Mouse (Mus musculus) heart, adult 2 months (tissue): Measurements from ENCODE around the gene Rnf220. TPM values are rescaled to one million over a fixed set of nuclear protein-coding genes. Genes with fewer than 3 reads are reported as not detected.

Source experiments
- DNase-seq, 2 experiments: peaks; one replicate each; pipeline ENCODE4 v3.0.0; 2021
- H3K27ac ChIP-seq: fragments of 200-600 bp; 2 replicates; pipeline ENCODE4 v1.8.1; 2022
- H3K27me3 ChIP-seq: fragments of 200-500 bp; 2 replicates; pipeline ENCODE4 v1.6.1; 2012; ENCODE audit warnings: mild to moderate bottlenecking, low read length, inconsistent platforms, mixed read lengths; ENCODE audit not compliant: control insufficient read depth, insufficient read depth
- H3K36me3 ChIP-seq: fragments of 200-500 bp; 2 replicates; pipeline ENCODE4 v1.6.1; 2012; ENCODE audit warnings: low read length, inconsistent platforms; ENCODE audit not compliant: control insufficient read depth, insufficient read depth
- H3K4me1 ChIP-seq: fragments of 200-500 bp; 2 replicates; pipeline ENCODE4 v1.6.1; 2011; ENCODE audit warnings: low read length; ENCODE audit not compliant: control insufficient read depth, insufficient read depth
- H3K4me3 ChIP-seq: fragments of 200-600 bp; 2 replicates; pipeline ENCODE4 v1.8.1; 2022
- H3K79me2 ChIP-seq: fragments of 200-500 bp; replicated peaks from 2 replicates; pipeline ENCODE4 v1.6.1; 2012; ENCODE audit warnings: mild to moderate bottlenecking, inconsistent platforms, low read length, moderate library complexity, mixed read lengths; ENCODE audit not compliant: control insufficient read depth, insufficient read depth
- H3K9ac ChIP-seq: fragments of 200-500 bp; 2 replicates; pipeline ENCODE4 v1.6.1; 2012; ENCODE audit warnings: low read depth, mild to moderate bottlenecking, control low read depth, inconsistent platforms, low read length, mixed read lengths
- CTCF ChIP-seq: fragments of 200-600 bp; IDR thresholded peaks from 2 replicates; pipeline ENCODE4 v1.8.1; 2022; ENCODE audit warnings: antibody characterized with exemption, mild to moderate bottlenecking, moderate library complexity
- EP300 ChIP-seq: fragments of 200-500 bp; IDR thresholded peaks from 2 replicates; pipeline ENCODE4 v1.6.1; 2011; ENCODE audit warnings: low read depth, low read length, control low read depth; ENCODE audit not compliant: insufficient read depth
- POLR2A ChIP-seq: fragments of 200-500 bp; IDR thresholded peaks from 2 replicates; pipeline ENCODE4 v1.6.1; 2011; ENCODE audit warnings: mild to moderate bottlenecking, low read depth, low read length, control low read depth; ENCODE audit not compliant: insufficient read depth
- WGBS: fragments of 180-500 bp; shearing (Covaris S2); methylation state at CpG from one replicate; pipeline ENCODE4 v1.1.7; 2018; 5-methylcytosine and 5-hydroxymethylcytosine counted together
- intact Hi-C: fragments of 180-260 bp; cut with DNase I; formaldehyde crosslinking; loops from one replicate; pipeline ENCODE4 v1.15.1; 2025
- polyA plus RNA-seq: library from polyadenylated mRNA; depleted of rRNA; stranded (reverse); fragments of >200 nt; gene quantifications from 2 replicates; pipeline ENCODE4 v1.2.3, GENCODE M21; 2012
- total RNA-seq, 2 experiments: library from RNA; stranded (reverse); gene quantifications; 2 replicates each; pipeline ENCODE4 v1.2.3; 2021

The Rnf220 gene
- total and polyA plus RNA-seq, 3 experiments: 32.3 to 41.4 (median 33.2) TPM

DNA sequence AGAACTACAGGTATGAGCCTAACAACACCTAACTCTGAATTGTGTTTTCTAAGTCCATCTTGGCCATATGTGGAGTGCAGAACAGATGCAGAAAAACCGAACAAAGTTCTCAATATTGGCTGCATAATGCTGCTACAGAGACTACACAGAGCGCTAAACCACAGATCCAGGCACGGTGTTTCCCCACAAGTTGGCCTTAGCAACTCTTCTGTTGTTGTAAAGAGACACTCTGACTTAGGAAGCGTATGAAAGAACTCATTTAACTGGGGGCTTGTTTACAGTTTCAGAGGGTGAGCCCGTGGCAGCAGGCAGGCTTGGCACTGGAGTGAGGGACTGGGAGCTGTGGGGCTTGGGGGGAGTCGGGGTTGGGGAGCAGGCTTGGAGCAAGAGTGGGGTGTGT, 142.2 kb downstream of the Rnf220 start:
- intact Hi-C loops: loop anchor here (5.0 kb wide), 1 partner anchor 128 kb away; no protein-coding TSS in a partner anchor
- Histone ChIP-seq H3K4me1 (peaks cover 8% of the 10 kb centered on the region), H3K27ac (no peak overlapping the region), H3K4me3 (no peak overlapping the region), H3K79me2 (no peaks in the 10 kb centered on the region), H3K27me3 (no peaks in the 10 kb centered on the region), H3K36me3 (no peaks in the 10 kb centered on the region), H3K9ac (no peak overlapping the region)
- TF ChIP-seq EP300 (no peak), CTCF (no peak), POLR2A (no peak)
- WGBS: 88% methylated on average over 6 of the region's 6 CpGs
- no peak for DNase-seq

- peak overlapping the region; percentile 91 for H3K27ac ChIP-seq
- 73% methylated on average over 9 of the region's 9 CpGs for WGBS
- H3K36me3 ChIP-seq: no peaks in the 10 kb centered on the region
- no peak overlapping the region for H3K4me3 ChIP-seq
- no peaks in the 10 kb centered on the region for H3K27me3 ChIP-seq
- peaks cover 8% of the 10 kb centered on the region for H3K4me1 ChIP-seq
- intact Hi-C loops: no loop called here
- H3K79me2 ChIP-seq: no peaks in the 10 kb centered on the region
- TF ChIP-seq POLR2A (no peak), EP300 (no peak), CTCF (no peak)
- no peak for DNase-seq
- H3K9ac ChIP-seq: no peak overlapping the region
Observed at GRCm38 (mm10) chr4:117352957-117353356, 143.9 kb downstream of the Rnf220 start.

DNA sequence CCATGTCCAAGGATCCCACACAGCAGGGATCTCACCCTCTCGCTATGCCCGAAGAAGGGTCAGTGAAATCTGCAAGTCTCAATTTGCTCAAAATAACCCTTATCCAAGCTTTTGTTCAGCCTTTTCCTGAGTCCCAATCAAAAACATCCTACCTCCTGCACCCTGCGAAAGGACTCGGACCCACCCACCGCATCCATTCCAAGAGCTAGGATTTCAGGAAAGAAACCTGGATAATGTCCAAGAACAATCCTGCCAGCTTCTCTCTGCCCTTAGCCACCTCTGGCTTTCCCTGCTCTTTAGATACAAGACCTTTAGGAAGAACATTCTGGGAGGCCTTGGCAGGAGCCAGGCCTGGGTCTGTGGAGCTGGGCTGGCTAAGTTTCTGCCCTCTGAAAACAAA, 144.8 kb downstream of the Rnf220 start:
- H3K4me1 ChIP-seq: peaks cover 8% of the 10 kb centered on the region
- no peaks in the 10 kb centered on the region for H3K79me2 ChIP-seq
- H3K36me3 ChIP-seq: no peaks in the 10 kb centered on the region
- no peaks in the 10 kb centered on the region for H3K27me3 ChIP-seq
- no peak overlapping the region for H3K4me3 ChIP-seq
- H3K9ac ChIP-seq: peak overlapping the region; percentile 16; the same call in 1 of the 2 replicates
- 0 out of 2 replicates have a peak, but pooled peaks have one; percentile 23 for TF ChIP-seq POLR2A
- TF ChIP-seq EP300: no peak
- no peak for TF ChIP-seq CTCF
- H3K27ac ChIP-seq: peak overlapping the region; percentile 91
- peak in 1 of 2 experiments; percentile 47 for DNase-seq
- 44% methylated on average over 5 of the region's 5 CpGs for WGBS
- intact Hi-C loops: no loop called here

DNA sequence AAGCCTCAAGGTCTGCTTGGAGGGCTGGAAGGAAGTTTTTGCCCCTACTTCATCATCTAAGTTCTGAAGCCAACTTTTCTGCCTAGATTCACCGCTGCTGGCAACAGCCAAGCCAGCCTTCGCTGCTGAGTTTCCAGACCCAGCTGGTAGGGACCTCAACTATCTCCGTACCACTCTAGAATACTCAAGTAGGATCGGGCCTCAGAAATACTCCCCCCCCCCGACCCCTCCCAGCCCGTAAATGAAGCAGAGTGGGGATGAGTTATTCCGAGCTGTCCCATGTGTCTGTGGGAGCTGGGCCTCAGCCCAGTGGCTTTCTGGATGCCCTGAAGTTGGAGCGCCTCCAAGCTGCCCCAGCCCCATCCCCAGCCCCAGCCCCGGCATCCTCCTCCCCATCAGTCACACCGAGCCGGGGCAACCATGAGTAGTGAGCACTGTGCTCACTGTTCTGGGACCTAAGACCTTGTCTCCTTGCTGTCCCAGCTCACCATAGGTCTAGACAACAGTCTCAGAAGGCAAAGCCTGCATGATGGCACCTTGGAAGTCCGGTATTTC, 146.6 kb downstream of the Rnf220 start:
- intact Hi-C loops: no loop called here
- 83% methylated on average over 12 of the region's 12 CpGs for WGBS
- no peak for TF ChIP-seq EP300
- no peak for TF ChIP-seq CTCF
- no peak for TF ChIP-seq POLR2A
- Histone ChIP-seq H3K27ac (no peak overlapping the region), H3K36me3 (no peaks in the 10 kb centered on the region), H3K4me3 (no peak overlapping the region), H3K27me3 (no peaks in the 10 kb centered on the region), H3K4me1 (peaks cover 5% of the 10 kb centered on the region), H3K9ac (no peak overlapping the region), H3K79me2 (no peaks in the 10 kb centered on the region)
- no peak for DNase-seq

- H3K27ac ChIP-seq: no peak overlapping the region
- peaks cover 5% of the 10 kb centered on the region for H3K4me1 ChIP-seq
- intact Hi-C loops: no loop called here
- no peaks in the 10 kb centered on the region for H3K27me3 ChIP-seq
- no peak overlapping the region for H3K9ac ChIP-seq
- no peaks in the 10 kb centered on the region for H3K36me3 ChIP-seq
- no peak for DNase-seq
- no peak overlapping the region for H3K4me3 ChIP-seq
- 44% methylated on average over 2 of the region's 2 CpGs for WGBS
- no peaks in the 10 kb centered on the region for H3K79me2 ChIP-seq
- TF ChIP-seq EP300: no peak
- TF ChIP-seq POLR2A: no peak
- TF ChIP-seq CTCF: no peak
Observed at GRCm38 (mm10) chr4:117349327-117349726, 147.5 kb downstream of the Rnf220 start.

GRCm38 (mm10) chr4:117346025-117346424, 150.8 kb downstream of the Rnf220 start:
- Histone ChIP-seq H3K4me1 (no peaks in the 10 kb centered on the region), H3K79me2 (no peaks in the 10 kb centered on the region), H3K27ac (no peak overlapping the region), H3K9ac (no peak overlapping the region), H3K27me3 (no peaks in the 10 kb centered on the region), H3K4me3 (no peak overlapping the region), H3K36me3 (no peaks in the 10 kb centered on the region)
- TF ChIP-seq POLR2A (no peak), CTCF (peak; percentile 78)
- no peak for DNase-seq
- intact Hi-C loops: loop anchor here (2.0 kb wide), 1 partner anchor 77 kb away; no protein-coding TSS in a partner anchor
- 46% methylated on average over 6 of the region's 6 CpGs for WGBS
